Mouse (Mus musculus): ENCODE results near the gene Bcat2.

DNA sequence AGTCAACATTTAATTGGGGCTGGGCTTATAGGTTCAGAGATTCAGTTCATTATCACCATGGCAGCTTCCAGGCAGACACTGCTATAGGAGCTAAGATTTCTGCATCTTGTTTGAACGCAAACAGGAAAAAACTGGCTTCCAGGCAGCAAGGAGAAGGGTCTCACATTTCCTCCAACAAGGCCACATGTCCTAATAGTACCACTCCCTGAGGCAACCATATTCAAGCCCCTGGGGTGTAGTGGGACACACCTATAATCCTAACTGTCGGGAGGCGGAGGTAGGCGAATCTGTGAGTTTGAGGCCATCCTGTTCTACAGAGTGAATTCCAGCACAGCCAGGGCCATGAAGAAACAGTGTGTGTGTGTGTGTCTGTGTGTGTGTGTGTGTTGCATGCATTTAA, 25.2 kb downstream of the Bcat2 start:
- TF ChIP-seq HCFC1 (IDR thresholded peaks at IDR 0.05; ENCODE audit: borderline replicate concordance, insufficient read depth, low read length), result no peak
- TF ChIP-seq CHD2 (IDR thresholded peaks at IDR 0.05; ENCODE audit: low read depth, low read length), result no peak
- TF ChIP-seq ZC3H11A (IDR thresholded peaks at IDR 0.05; ENCODE audit: borderline replicate concordance, low read depth, low read length), result no peak
- no peak for TF ChIP-seq MAFK (IDR thresholded peaks at IDR 0.05; ENCODE audit: insufficient read depth, low read depth, low read length)
